Mouse (Mus musculus): ENCODE data around the gene Pole. TPM values are rescaled to one million over a fixed set of nuclear protein-coding genes. Genes with fewer than 3 reads are reported as not detected.

Gene Pole
- polyA plus RNA-seq, 1 experiment from 2014 or later = 31.9 TPM

DNA sequence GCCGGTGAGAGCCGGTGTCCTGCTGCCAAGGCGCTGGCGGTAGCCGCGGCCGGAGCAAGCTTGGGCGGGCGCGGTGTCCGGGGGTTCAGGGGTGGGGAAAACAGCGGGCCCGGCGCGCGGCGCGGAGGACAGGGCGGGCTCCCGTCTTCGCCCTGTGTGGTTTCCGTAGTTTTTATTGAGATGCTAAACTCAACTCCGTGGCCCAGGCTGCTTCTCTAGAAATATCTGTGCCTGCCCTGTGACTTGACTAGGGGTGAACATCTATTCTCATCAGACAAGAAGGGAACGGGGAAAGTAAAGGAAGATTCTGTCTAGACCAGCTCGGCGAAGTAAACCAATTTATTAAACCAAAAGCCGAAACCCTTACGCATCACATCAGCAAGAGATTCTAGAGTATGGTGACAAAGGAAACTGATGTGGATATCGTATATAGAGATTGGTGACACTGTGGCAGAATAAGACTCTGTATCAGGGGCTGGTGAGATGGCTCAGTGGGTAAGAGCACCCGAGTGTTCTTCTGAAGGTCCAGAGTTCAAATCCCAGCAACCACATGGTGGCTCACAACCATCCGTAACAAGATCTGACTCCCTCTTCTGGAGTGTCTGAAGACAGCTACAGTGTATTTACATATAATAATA lies 459 bp downstream of the Pole start:
- H3K36me3 ChIP-seq = peaks cover 9% of the 10 kb centered on the region
- peak overlapping the region; percentile 83 for H3K4me2 ChIP-seq (replicated peaks)
- WGBS = 4% methylated on average over 31 of the region's 31 CpGs
- H3K9ac ChIP-seq (replicated peaks) = peak overlapping the region; percentile 80
- ATAC-seq (ENCODE audit: low FRiP score, low read depth) = peak; percentile 80
- H3K27me3 ChIP-seq = peaks cover 15% of the 10 kb centered on the region
- peaks cover 18% of the 10 kb centered on the region for H3K4me1 ChIP-seq
- 0 out of 2 replicates have a peak overlapping the region, but pooled peaks have one; percentile 46 for H3K27ac ChIP-seq (replicated peaks)
- H3K4me3 ChIP-seq = peak overlapping the region; percentile 76
- no peaks in the 10 kb centered on the region for H3K9me3 ChIP-seq

DNA sequence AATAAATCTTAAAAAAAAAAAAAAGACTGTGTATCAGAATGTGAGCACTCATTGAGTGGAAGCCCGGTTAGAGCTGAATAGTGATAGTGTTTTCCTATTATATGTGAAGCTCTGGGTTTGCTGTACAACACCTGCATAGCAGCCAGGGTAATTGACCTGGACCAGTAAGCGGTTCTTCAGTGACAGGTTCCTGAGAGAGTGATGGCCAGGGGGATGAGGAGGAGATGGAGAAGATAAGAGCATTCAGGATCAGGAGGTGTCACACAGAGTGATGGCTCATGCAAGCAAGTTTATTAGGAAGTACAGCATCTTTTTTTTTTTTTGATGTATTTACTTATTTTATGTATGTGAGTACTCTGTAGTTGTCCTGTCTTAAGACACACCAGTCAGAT lies 974 bp downstream of the Pole start:
- Histone ChIP-seq H3K4me3 (peak overlapping the region; percentile 76), H3K9me3 (no peaks in the 10 kb centered on the region), H3K27ac (replicated peaks) (no peak overlapping the region), H3K4me1 (peaks cover 18% of the 10 kb centered on the region), H3K27me3 (peaks cover 15% of the 10 kb centered on the region), H3K9ac (replicated peaks) (no peak overlapping the region; the same call in 1 of the 2 replicates), H3K4me2 (replicated peaks) (peak overlapping the region; percentile 83), H3K36me3 (peaks cover 14% of the 10 kb centered on the region)
- WGBS = 90% methylated on average over 2 of the region's 2 CpGs
- ATAC-seq (ENCODE audit: low FRiP score, low read depth) = no peak

DNA sequence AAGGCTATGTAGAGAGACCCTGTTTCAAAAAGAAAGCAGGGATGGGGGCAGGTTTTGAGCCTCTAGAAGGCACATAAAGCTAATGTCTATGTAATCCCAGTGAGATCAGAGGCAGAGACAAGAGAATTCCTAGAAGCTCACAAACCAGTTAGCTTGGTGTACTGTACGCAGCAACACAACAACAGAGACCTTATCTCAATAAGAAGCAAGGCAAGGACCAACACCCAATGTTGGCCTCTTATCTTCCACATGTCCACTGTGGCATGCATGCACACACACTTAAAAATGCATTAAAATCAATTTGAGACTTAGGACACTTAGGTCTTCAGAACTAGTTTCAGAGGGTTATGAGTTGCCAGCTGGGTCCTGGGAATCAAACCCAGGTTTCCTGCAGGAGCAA lies 5.5 kb downstream of the Pole start:
- no peak overlapping the region for H3K4me3 ChIP-seq
- no peak overlapping the region for H3K4me2 ChIP-seq (replicated peaks)
- no peak overlapping the region for H3K27ac ChIP-seq (replicated peaks)
- H3K9ac ChIP-seq (replicated peaks) = no peak overlapping the region
- H3K27me3 ChIP-seq = no peaks in the 10 kb centered on the region
- H3K4me1 ChIP-seq = peaks cover 10% of the 10 kb centered on the region; the same call in 1 of the 2 replicates
- no peaks in the 10 kb centered on the region for H3K9me3 ChIP-seq
- no peak for ATAC-seq (ENCODE audit: low FRiP score, low read depth)
- 91% methylated on average over 1 of the region's 1 CpGs for WGBS
- peaks cover 53% of the 10 kb centered on the region for H3K36me3 ChIP-seq

DNA sequence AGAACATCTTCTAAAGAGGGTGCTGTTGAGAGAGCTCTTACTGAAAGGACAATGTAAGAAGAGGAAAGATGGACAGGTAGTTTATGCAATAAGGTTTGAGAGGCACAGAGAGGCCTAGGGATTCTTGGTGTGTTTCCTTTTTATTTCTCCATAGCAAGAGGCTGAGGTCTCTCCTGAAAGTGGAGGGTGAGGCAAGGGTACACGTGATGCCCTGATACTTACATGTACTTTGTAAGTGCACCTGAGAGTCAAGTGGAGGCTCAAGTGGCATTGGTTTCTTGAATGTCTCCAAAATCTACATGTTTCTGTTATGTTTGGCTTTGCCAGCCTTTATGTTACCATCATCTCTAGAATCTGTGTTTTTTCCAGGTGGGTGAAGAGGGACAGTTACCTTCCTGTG lies 10.5 kb downstream of the Pole start:
- no peak overlapping the region for H3K27ac ChIP-seq (replicated peaks)
- H3K9ac ChIP-seq (replicated peaks) = no peak overlapping the region
- ATAC-seq (ENCODE audit: low FRiP score, low read depth) = no peak
- no peak overlapping the region for H3K4me3 ChIP-seq
- H3K36me3 ChIP-seq = peaks cover 78% of the 10 kb centered on the region
- no peaks in the 10 kb centered on the region for H3K4me1 ChIP-seq
- 93% methylated on average over 1 of the region's 1 CpGs for WGBS
- no peaks in the 10 kb centered on the region for H3K9me3 ChIP-seq
- no peaks in the 10 kb centered on the region for H3K27me3 ChIP-seq
- H3K4me2 ChIP-seq (replicated peaks) = no peak overlapping the region

DNA sequence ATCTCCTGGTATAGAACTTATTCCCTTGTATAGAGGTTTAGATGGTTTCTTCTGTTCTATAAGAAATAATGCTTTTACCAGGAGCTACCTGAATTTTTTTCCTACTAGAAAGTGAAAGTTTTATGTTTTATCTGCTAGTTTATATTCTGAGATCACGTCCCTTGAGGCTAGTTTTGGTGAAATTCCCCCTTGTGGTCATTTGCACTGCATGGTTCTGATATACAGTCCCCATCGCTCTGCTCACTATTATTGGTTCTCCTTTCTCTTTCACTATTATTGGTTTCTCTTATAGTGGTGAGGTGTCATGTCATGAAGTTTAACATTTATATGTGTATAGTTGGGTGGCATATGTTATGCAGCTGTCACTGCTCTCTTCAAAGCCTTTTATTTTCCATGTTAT lies 14.5 kb downstream of the Pole start:
- no peaks in the 10 kb centered on the region for H3K4me1 ChIP-seq
- no peak for ATAC-seq (ENCODE audit: low FRiP score, low read depth)
- H3K4me2 ChIP-seq (replicated peaks) = no peak overlapping the region
- H3K4me3 ChIP-seq = no peak overlapping the region
- H3K9me3 ChIP-seq = no peaks in the 10 kb centered on the region
- H3K27me3 ChIP-seq = no peaks in the 10 kb centered on the region
- no peak overlapping the region for H3K9ac ChIP-seq (replicated peaks)
- H3K36me3 ChIP-seq = peaks cover 76% of the 10 kb centered on the region
- WGBS = 89% methylated on average over 2 of the region's 2 CpGs
- H3K27ac ChIP-seq (replicated peaks) = no peak overlapping the region

DNA sequence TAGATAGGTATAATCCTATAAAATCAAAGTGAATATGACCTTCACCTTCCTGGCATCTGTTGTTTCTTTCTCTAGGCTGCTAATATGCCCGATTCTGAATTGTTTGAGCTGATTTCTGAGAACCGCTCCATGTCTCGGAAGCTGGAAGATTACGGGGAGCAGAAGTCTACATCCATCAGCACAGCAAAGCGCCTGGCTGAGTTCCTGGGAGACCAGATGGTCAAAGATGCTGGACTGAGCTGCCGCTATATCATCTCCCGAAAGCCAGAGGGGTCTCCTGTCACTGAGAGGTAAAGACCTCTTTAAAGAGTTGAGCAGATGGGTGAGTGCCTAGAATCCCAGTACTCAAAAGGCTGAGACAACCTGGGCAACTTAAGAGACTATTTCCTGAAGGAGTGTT lies 22.8 kb downstream of the Pole start:
- Histone ChIP-seq H3K4me3 (no peak overlapping the region), H3K4me1 (no peaks in the 10 kb centered on the region), H3K27ac (replicated peaks) (no peak overlapping the region), H3K9ac (replicated peaks) (no peak overlapping the region), H3K4me2 (replicated peaks) (no peak overlapping the region), H3K36me3 (peaks cover 83% of the 10 kb centered on the region), H3K9me3 (no peaks in the 10 kb centered on the region), H3K27me3 (no peaks in the 10 kb centered on the region)
- WGBS = 95% methylated on average over 7 of the region's 7 CpGs
- ATAC-seq (ENCODE audit: low FRiP score, low read depth) = no peak

DNA sequence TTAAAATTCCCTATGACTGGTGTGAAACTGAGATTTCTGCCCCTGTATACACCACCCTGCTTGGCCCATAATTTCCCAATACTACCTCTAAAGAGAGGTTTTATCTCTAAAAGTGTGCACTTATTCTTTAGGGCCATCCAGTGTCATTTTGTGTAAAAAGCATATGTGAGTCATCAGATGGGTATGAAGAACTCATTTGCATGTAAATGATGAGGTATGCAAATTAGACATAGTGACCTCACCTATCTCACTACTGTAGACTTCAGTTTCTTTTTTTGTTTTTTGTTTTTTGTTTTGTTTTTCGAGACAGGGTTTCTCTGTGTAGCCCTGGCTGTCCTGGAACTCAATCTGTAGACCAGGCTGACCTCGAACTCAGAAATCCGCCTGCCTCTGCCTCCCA lies 27.0 kb downstream of the Pole start:
- 95% methylated on average over 3 of the region's 3 CpGs for WGBS
- no peak overlapping the region for H3K4me2 ChIP-seq (replicated peaks)
- ATAC-seq (ENCODE audit: low FRiP score, low read depth) = no peak
- H3K4me3 ChIP-seq = no peak overlapping the region
- H3K9ac ChIP-seq (replicated peaks) = no peak overlapping the region
- no peaks in the 10 kb centered on the region for H3K4me1 ChIP-seq
- no peaks in the 10 kb centered on the region for H3K9me3 ChIP-seq
- H3K27ac ChIP-seq (replicated peaks) = no peak overlapping the region
- no peaks in the 10 kb centered on the region for H3K27me3 ChIP-seq
- H3K36me3 ChIP-seq = peaks cover 56% of the 10 kb centered on the region

DNA sequence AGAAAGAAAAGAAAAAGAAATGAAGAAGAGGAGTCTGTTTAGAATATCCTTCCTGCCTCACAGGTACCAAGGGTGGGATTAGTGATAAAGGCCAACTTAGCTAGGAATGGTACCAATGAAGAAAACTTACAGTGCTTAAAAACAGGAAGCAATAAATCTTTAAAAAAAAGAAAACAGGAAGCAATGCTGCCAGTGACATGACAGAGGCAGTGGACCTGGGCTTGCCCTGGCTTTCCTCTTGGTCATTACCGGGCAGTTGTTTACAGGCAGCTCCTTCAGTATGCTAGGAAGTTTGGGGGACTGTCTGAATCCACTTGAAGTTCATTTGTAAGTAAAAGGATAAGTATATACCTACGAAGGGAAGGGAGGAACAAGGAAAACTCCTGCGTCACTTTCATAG lies 44.4 kb downstream of the Pole start:
- H3K36me3 ChIP-seq = peaks cover 85% of the 10 kb centered on the region
- H3K4me3 ChIP-seq = no peak overlapping the region
- H3K4me2 ChIP-seq (replicated peaks) = no peak overlapping the region
- no peaks in the 10 kb centered on the region for H3K4me1 ChIP-seq
- WGBS = 84% methylated on average over 3 of the region's 3 CpGs
- H3K9me3 ChIP-seq = no peaks in the 10 kb centered on the region
- H3K27ac ChIP-seq (replicated peaks) = no peak overlapping the region
- H3K27me3 ChIP-seq = no peaks in the 10 kb centered on the region
- H3K9ac ChIP-seq (replicated peaks) = no peak overlapping the region
- no peak for ATAC-seq (ENCODE audit: low FRiP score, low read depth)

DNA sequence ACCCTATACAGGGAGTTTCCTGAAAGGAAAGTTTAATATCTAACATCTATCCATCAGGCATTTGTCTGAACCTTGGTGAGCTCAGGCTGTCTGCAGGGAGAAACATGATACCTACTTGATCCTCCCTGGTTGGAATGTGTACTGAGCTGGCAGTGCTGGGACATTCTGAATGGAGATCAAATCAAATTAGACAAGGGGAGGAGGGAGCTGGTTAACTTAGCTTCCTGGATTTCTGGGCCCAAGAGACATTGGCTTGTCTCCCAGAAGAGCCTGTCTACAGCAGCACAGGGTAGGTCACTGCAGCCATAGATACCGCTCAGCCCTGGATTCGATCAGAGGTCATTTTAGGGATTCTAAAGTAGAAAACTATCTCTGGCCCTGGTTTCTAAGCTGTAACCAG lies 52.7 kb downstream of the Pole start:
- Histone ChIP-seq H3K4me3 (no peak overlapping the region), H3K27me3 (peaks cover 30% of the 10 kb centered on the region), H3K9me3 (no peaks in the 10 kb centered on the region), H3K36me3 (peaks cover 48% of the 10 kb centered on the region), H3K4me2 (replicated peaks) (no peak overlapping the region), H3K9ac (replicated peaks) (no peak overlapping the region), H3K27ac (replicated peaks) (no peak overlapping the region), H3K4me1 (peaks cover 15% of the 10 kb centered on the region)
- ATAC-seq (ENCODE audit: low FRiP score, low read depth) = no peak
- 98% methylated on average over 2 of the region's 2 CpGs for WGBS

DNA sequence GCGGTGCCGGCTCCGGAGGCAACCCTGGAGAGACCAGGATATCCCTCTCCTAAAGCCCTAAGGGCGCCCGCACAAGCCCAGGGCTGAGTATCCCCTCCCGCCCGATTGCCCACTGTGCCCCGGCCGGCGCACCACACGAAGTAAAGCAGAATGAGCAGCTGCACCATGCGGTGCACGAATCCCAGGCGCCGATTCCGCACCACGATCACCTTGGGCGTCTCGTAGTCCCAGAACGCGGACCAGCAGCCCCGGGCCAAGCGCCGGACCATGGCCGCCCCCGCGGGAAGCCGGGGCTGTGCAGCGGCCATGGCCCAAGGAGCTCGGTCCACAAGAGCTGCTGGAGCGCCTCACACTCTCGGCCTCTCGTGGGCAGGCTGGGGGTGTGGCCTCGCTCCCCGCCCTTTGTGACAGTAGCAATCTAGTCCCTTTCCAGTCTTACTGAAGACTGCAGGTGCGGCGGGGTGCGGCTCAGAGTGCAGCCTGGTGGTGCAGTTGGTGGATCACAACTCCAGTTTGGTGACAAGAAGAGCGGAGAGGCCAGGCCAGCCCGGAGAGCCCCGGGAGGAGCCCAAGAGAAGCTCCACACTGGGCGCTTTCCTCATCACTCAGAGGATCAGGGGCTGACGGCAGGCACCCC lies 56.7 kb downstream of the Pole start, which contains the start of gene P2rx2:
Gene P2rx2, minus strand, starts transcription at position 565 of the 637 bp plus-strand sequence.
- WGBS = 2% methylated on average over 43 of the region's 43 CpGs
- peak within 1 kb of the TSS; percentile 66 for H3K9ac ChIP-seq (replicated peaks)
- H3K36me3 ChIP-seq = peaks cover 8% of the 10 kb centered on the region
- peaks cover 43% of the 10 kb centered on the region for H3K27me3 ChIP-seq
- H3K9me3 ChIP-seq = no peaks in the 10 kb centered on the region
- H3K27ac ChIP-seq (replicated peaks) = no peak within 1 kb of the TSS
- peak within 1 kb of the TSS; percentile 87 for H3K4me2 ChIP-seq (replicated peaks)
- H3K4me3 ChIP-seq = peak within 1 kb of the TSS; percentile 54
- ATAC-seq (ENCODE audit: low FRiP score, low read depth) = peak; percentile 73
- peaks cover 15% of the 10 kb centered on the region for H3K4me1 ChIP-seq

DNA sequence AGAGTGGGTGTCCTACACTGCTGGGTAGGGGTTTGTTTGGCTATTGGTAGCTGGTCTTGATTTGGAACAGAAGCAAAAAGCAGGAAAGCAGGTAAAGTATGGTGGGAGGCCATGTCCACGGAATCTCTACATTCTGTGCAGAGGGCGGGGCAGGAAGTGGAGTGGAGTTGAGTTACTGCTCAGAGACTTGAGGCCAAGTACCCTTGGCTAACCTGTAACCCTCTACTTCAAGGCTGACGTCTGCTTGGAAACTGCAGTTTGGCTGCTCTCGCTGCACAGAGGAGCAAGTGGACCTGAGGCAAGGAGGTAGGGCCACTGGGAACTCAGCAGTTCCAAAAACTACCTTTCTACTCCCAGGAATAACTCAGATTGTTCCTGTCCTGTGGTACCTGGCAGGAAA lies 58.4 kb downstream of the Pole start, which contains the start of gene Lrcol1:
Gene Lrcol1, plus strand, starts transcription at position 207 of the 400 bp plus-strand sequence.
- Histone ChIP-seq H3K4me1 (peaks cover 15% of the 10 kb centered on the region), H3K36me3 (no peaks in the 10 kb centered on the region), H3K9me3 (no peaks in the 10 kb centered on the region), H3K4me2 (replicated peaks) (no peak within 1 kb of the TSS), H3K27ac (replicated peaks) (no peak within 1 kb of the TSS), H3K4me3 (no peak within 1 kb of the TSS), H3K9ac (replicated peaks) (no peak within 1 kb of the TSS), H3K27me3 (peaks cover 43% of the 10 kb centered on the region)
- WGBS = 81% methylated on average over 4 of the region's 4 CpGs
- no peak for ATAC-seq (ENCODE audit: low FRiP score, low read depth)

DNA sequence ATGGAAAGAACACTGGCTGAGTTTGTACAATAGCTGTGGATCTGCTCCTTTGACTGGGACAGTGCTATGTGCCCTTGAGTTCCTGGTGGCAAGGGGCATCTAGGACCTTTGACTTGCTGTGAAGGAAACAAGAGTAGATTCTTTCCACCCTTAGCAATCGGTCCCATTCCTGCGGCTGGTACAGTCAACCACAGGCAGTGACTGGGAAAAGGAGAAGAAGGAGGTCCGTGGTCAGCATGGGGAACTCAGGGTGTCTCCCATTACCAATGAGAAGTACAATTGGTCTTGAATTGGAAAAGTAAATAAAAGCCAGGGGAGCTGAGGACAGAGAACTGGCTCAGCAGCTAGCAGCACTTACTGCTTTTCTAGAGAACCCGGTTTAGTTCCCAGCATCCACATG lies 59.4 kb downstream of the Pole start:
- no peaks in the 10 kb centered on the region for H3K9me3 ChIP-seq
- H3K27ac ChIP-seq (replicated peaks) = no peak overlapping the region
- no peak overlapping the region for H3K4me3 ChIP-seq
- no peak overlapping the region for H3K9ac ChIP-seq (replicated peaks)
- no peaks in the 10 kb centered on the region for H3K36me3 ChIP-seq
- H3K4me2 ChIP-seq (replicated peaks) = no peak overlapping the region
- no peak for ATAC-seq (ENCODE audit: low FRiP score, low read depth)
- peaks cover 15% of the 10 kb centered on the region for H3K4me1 ChIP-seq
- H3K27me3 ChIP-seq = peaks cover 43% of the 10 kb centered on the region
- 86% methylated on average over 4 of the region's 4 CpGs for WGBS

Measured in midbrain, embryonic 12.5 days (tissue).